Mouse (Mus musculus): Measurements from ENCODE around the gene Rtca. TPM values are rescaled to one million over a fixed set of nuclear protein-coding genes. Genes with fewer than 3 reads are reported as not detected.

Rtca gene
- polyA plus RNA-seq, 1 experiment from 2014 or later, result 118 TPM

DNA sequence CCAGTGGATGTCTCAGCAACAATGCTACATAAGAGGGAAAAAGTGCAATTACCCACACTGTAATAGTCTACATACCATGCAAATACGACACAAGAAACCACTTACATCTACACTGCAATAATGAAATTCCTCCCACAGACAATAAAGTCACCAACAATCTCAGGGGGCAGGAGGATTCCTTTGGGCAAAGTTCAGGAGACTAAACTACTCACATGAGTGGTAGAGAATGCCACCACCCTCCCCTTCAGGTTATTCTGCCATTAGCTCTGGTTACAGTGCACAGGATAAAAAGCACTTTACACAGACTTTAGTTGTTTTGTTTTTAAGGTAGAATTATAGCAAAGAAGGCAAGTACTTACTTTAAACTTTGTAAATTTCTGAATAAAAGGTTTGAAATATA lies 12.3 kb downstream of the Rtca start:
- Histone ChIP-seq H3K27ac (no peak overlapping the region), H3K27me3 (ENCODE audit: poor library complexity, severe bottlenecking) (no peaks in the 10 kb centered on the region), H3K9me3 (no peaks in the 10 kb centered on the region), H3K4me3 (no peak overlapping the region), H3K4me1 (no peaks in the 10 kb centered on the region), H3K36me3 (replicated peaks) (peaks cover 99% of the 10 kb centered on the region)
- no peak for DNase-seq (ENCODE audit: extremely low spot score, low spot score)
- 98% methylated on average over 1 of the region's 1 CpGs for WGBS

DNA sequence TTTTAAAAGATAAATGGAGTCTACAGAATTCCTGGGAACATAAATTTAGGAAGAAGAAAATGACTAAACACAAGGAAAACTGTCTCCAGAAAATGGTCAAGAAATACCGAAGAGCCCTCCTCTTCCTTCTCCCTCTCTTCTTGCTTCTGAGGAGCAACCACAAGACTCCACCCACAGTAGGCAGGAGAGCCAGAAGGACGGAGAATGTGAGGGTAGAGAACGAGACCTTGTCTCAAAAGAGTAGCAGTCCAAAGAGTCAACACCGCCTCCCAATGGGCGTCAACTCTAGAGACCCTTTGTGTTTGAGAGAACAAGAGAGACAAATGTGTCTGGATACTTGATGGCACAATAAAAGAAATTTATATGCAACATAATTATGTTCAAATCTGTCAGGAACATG lies 14.3 kb downstream of the Rtca start:
- no peak overlapping the region for H3K27ac ChIP-seq
- no peaks in the 10 kb centered on the region for H3K27me3 ChIP-seq (ENCODE audit: poor library complexity, severe bottlenecking)
- no peaks in the 10 kb centered on the region for H3K9me3 ChIP-seq
- 76% methylated on average over 5 of the region's 5 CpGs for WGBS
- H3K36me3 ChIP-seq (replicated peaks), result peaks cover 100% of the 10 kb centered on the region
- no peaks in the 10 kb centered on the region for H3K4me1 ChIP-seq
- no peak for DNase-seq (ENCODE audit: extremely low spot score, low spot score)
- H3K4me3 ChIP-seq, result no peak overlapping the region

DNA sequence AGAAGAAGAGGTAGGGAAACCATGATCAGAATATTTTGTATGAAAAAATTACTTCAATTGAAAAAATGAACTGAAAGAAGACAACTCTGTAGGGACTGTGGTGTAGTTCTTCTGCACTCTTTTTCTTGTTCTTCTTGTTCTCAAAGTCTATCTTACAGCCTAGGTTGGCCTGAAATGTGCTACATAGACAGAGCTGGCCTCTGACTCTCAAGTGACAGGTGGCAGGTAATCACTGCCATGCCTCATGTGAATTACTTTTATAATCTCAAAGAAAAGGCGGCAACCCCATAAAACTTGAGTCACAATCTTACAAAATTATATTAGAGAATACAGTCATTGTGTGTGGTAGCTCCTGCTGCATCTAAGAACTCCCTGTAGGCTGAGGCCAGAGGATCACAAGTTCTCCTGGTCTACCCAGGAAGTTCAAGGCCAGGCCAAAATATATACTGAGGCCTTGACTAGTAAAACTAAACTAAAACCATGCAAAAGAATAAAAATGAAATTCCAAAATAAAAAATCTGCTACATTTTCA lies 16.0 kb downstream of the Rtca start:
- Histone ChIP-seq H3K9me3 (no peaks in the 10 kb centered on the region), H3K4me3 (no peak overlapping the region), H3K27ac (no peak overlapping the region), H3K36me3 (replicated peaks) (peaks cover 99% of the 10 kb centered on the region), H3K27me3 (ENCODE audit: poor library complexity, severe bottlenecking) (no peaks in the 10 kb centered on the region), H3K4me1 (no peaks in the 10 kb centered on the region)
- DNase-seq (ENCODE audit: extremely low spot score, low spot score), result no peak
- WGBS, result 92% methylated on average over 1 of the region's 1 CpGs

DNA sequence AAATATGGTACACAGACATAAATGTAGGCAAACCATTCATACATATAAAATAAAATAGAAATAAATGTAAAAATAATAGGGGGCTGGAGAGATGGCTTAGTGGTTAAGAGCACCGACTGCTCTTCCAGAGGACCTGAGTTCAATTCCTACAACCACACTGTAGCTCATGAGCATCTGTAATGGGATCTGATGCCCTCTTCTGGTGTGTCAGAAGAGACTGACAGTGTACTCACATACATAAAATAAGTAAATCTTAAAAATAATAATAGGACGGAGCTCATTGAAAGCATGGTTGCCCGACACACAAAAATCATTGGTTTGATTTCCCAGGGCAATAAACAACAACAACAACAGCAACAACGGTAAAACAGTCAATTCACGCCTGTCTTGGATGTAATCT lies 17.1 kb downstream of the Rtca start:
- Histone ChIP-seq H3K27ac (no peak overlapping the region), H3K4me3 (no peak overlapping the region), H3K27me3 (ENCODE audit: poor library complexity, severe bottlenecking) (no peaks in the 10 kb centered on the region), H3K9me3 (no peaks in the 10 kb centered on the region), H3K36me3 (replicated peaks) (peaks cover 99% of the 10 kb centered on the region), H3K4me1 (no peaks in the 10 kb centered on the region)
- no peak for DNase-seq (ENCODE audit: extremely low spot score, low spot score)
- WGBS, result 89% methylated on average over 5 of the region's 5 CpGs

DNA sequence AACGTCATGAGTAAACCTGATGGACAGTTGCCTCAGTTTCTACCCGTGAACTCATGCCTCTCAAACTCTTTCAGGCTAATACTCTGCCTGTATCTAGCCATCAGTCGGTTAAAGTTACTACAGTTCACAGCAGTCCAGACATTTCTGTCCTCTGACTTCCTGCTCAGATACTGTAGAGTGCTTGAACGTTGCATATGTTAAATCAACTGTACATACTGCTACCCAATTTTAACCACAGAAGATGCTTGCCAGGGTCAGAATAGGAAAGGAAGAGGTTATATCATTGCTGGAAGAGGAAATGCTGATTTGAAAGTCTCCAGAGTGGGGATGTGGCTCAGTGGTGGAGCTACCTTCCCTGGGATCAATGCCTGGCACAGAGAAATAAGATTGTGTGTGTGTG lies 24.7 kb downstream of the Rtca start:
- Histone ChIP-seq H3K27ac (no peak overlapping the region), H3K27me3 (ENCODE audit: poor library complexity, severe bottlenecking) (no peaks in the 10 kb centered on the region), H3K9me3 (no peaks in the 10 kb centered on the region), H3K4me3 (no peak overlapping the region), H3K4me1 (peaks cover 20% of the 10 kb centered on the region), H3K36me3 (replicated peaks) (peaks cover 22% of the 10 kb centered on the region)
- no peak for DNase-seq (ENCODE audit: extremely low spot score, low spot score)
- WGBS, result 87% methylated on average over 4 of the region's 4 CpGs

DNA sequence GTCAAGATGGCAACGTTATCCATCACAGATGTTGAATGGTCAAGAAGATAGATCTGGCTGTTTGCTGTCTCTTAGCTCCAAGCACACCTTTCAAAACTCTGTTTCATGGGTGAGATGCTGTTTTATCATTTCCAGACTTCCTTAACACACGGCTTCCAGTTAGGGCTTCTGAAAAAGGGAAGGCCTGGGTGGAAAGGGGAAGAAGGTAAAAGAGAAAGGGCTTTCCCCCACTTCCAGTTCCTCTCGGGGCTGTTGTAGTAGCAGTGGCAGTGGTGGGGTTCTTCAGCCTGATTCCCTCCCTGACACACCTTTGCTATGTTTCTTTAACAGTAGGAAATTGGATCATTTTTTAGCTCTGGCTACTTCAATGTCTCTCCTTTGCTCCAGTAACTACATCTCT lies 25.3 kb downstream of the Rtca start:
- Histone ChIP-seq H3K36me3 (replicated peaks) (peaks cover 17% of the 10 kb centered on the region), H3K27ac (no peak overlapping the region)
- WGBS, result 81% methylated on average over 3 of the region's 3 CpGs

DNA sequence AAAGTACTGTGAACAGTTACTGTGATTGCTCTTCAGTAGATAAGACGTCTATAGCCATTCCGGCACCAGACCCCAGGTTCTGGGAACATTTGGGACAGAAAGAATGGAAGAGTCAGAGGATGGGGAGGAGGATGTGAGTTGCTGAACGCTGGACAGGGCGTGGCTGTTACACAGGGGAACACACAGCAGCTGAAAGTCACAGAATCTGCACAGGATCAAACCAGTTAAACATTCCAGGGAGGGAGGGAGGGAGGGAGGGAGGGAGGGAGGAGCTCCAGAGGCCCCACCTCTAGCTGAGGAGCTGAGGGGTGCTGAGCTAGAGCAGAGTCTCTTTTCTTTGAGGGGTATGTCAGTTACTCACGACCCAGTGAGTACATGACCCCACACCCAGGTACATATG lies 27.1 kb downstream of the Rtca start:
- Histone ChIP-seq H3K36me3 (replicated peaks) (no peaks in the 10 kb centered on the region), H3K4me3 (no peak overlapping the region), H3K27me3 (ENCODE audit: poor library complexity, severe bottlenecking) (no peaks in the 10 kb centered on the region), H3K27ac (peak overlapping the region; percentile 12; the same call in 1 of the 2 replicates), H3K4me1 (peaks cover 25% of the 10 kb centered on the region), H3K9me3 (no peaks in the 10 kb centered on the region)
- WGBS, result 66% methylated on average over 5 of the region's 5 CpGs
- no peak for DNase-seq (ENCODE audit: extremely low spot score, low spot score)

More for the DNA sequence above, 25.3 kb downstream of the Rtca start:
- no peaks in the 10 kb centered on the region for H3K27me3 ChIP-seq (ENCODE audit: poor library complexity, severe bottlenecking)
- peaks cover 20% of the 10 kb centered on the region for H3K4me1 ChIP-seq
- no peak overlapping the region for H3K4me3 ChIP-seq
- no peak for DNase-seq (ENCODE audit: extremely low spot score, low spot score)
- no peaks in the 10 kb centered on the region for H3K9me3 ChIP-seq

DNA sequence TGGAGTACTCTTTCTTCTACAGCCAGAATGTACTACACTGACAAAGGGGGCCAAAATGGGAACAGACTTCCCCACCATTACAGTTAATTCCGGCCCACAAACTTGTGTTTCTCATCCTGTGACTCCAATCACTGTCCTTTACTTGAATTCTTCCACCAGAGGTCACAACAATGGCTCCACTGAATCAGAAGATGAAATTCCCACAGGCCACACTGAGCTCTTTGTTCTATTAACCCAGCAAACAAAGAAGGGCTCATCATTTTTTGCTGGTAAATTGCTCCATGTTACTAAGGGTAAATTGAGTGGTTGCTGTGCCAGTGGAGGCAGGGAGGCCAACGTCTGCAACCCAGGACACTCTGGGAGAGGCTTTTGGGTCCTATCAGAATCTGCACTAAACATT lies 27.9 kb downstream of the Rtca start:
- Histone ChIP-seq H3K9me3 (no peaks in the 10 kb centered on the region), H3K4me1 (peaks cover 25% of the 10 kb centered on the region), H3K4me3 (no peak overlapping the region), H3K27ac (0 out of 2 replicates have a peak overlapping the region, but pooled peaks have one; percentile 40), H3K27me3 (ENCODE audit: poor library complexity, severe bottlenecking) (no peaks in the 10 kb centered on the region), H3K36me3 (replicated peaks) (no peaks in the 10 kb centered on the region)
- WGBS, result 34% methylated on average over 2 of the region's 2 CpGs
- no peak for DNase-seq (ENCODE audit: extremely low spot score, low spot score)

DNA sequence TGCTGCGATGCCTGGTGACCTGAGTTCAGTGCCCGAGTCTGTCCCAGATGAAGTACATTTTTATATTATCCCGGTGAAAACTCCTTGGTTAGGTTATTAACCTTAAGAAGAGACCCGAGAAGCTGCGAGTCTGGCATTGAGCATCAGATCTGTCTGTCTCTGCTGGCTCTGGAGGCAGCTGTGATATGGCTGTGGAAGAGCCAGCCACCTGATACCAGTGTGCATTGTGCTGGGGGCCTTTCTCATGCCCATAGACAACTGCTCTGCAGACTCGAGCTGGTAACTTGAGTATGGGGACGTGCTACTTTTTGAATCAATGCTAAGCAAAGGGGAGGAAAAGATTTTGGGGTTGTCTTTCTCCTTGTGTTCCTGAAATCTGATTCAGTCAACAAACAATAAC lies 30.7 kb downstream of the Rtca start:
- Histone ChIP-seq H3K9me3 (no peaks in the 10 kb centered on the region), H3K36me3 (replicated peaks) (no peaks in the 10 kb centered on the region), H3K27me3 (ENCODE audit: poor library complexity, severe bottlenecking) (no peaks in the 10 kb centered on the region), H3K27ac (no peak overlapping the region), H3K4me3 (no peak overlapping the region), H3K4me1 (peaks cover 25% of the 10 kb centered on the region)
- 83% methylated on average over 7 of the region's 7 CpGs for WGBS
- DNase-seq (ENCODE audit: extremely low spot score, low spot score), result no peak

DNA sequence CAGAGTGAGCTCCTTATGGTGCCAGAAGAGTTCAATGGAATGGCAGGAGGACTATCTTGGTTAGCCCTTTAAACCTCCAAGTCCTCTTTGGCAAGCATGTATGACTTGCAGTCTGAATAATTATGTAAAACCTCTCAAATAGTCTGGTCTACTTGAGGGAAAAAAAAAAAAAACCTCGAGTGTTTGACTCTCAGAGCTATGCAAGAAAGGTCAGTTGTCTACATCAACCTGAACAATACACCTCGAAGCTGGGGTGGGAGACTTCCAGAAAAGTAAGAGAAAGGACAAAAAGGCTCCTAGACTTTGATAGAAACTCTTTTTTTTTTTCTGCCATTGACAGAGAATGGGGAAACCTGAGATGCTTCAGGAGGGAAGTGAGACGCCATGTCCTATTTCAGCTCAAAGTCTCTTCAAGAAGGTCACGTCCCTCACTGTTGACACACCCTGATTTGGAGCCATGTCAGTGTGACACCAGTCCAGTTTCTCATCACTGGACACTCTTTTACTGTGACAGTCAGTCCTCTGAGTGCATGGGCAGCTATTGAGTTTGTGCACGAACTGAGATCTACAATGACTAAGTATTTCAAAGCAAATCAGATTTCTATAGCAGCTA lies 31.2 kb downstream of the Rtca start:
- H3K9me3 ChIP-seq, result no peaks in the 10 kb centered on the region
- WGBS, result 79% methylated on average over 5 of the region's 5 CpGs
- no peaks in the 10 kb centered on the region for H3K36me3 ChIP-seq (replicated peaks)
- no peaks in the 10 kb centered on the region for H3K27me3 ChIP-seq (ENCODE audit: poor library complexity, severe bottlenecking)
- DNase-seq (ENCODE audit: extremely low spot score, low spot score), result no peak
- H3K4me3 ChIP-seq, result no peak overlapping the region
- peaks cover 25% of the 10 kb centered on the region for H3K4me1 ChIP-seq
- no peak overlapping the region for H3K27ac ChIP-seq

DNA sequence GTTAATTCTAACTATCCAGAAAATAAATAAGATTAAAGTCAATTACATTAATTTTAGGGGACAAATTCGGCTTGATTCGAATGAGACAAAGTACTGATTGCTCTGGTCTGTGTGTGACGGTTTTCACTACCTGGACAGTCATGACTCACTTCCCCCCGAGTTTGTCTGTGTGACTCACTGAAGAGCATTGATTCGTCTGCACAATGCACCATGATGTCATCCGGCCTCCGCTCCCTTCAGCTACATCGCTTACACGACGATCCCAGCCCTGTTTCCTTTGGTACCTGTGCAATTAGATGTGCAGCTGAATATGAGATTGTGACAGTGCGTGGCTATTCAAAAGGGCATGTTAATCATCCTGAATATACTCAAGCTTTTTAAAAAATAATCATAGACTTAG lies 33.4 kb downstream of the Rtca start:
- Histone ChIP-seq H3K4me3 (no peak overlapping the region), H3K9me3 (no peaks in the 10 kb centered on the region), H3K4me1 (peaks cover 10% of the 10 kb centered on the region; the same call in 1 of the 2 replicates), H3K36me3 (replicated peaks) (no peaks in the 10 kb centered on the region), H3K27me3 (ENCODE audit: poor library complexity, severe bottlenecking) (no peaks in the 10 kb centered on the region), H3K27ac (no peak overlapping the region)
- no peak for DNase-seq (ENCODE audit: extremely low spot score, low spot score)
- 82% methylated on average over 11 of the region's 11 CpGs for WGBS

DNA sequence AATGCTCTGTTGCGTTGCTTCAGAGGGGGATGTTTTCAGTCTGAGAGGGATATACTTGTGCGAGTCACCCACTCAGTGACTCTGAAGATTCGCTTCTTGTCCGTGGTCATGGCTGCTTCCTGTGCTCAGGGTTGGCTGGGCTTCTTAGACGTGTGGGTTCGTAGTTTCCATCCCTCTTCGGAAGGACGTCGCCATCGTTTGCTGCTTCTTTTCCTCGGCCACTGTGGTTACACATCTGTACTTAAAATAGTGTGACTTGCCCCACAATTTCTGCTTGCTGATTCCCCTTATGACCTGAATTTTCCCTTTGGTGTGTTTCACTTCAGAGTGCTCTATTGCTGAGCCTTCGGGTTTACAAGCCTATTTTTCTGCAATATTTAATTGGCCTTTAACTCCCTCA lies 42.3 kb downstream of the Rtca start:
- H3K9me3 ChIP-seq, result no peaks in the 10 kb centered on the region
- H3K36me3 ChIP-seq (replicated peaks), result no peaks in the 10 kb centered on the region
- no peak overlapping the region for H3K27ac ChIP-seq
- H3K4me1 ChIP-seq, result peaks cover 3% of the 10 kb centered on the region; the same call in 1 of the 2 replicates
- no peak overlapping the region for H3K4me3 ChIP-seq
- no peaks in the 10 kb centered on the region for H3K27me3 ChIP-seq (ENCODE audit: poor library complexity, severe bottlenecking)
- 92% methylated on average over 12 of the region's 12 CpGs for WGBS
- no peak for DNase-seq (ENCODE audit: extremely low spot score, low spot score)

DNA sequence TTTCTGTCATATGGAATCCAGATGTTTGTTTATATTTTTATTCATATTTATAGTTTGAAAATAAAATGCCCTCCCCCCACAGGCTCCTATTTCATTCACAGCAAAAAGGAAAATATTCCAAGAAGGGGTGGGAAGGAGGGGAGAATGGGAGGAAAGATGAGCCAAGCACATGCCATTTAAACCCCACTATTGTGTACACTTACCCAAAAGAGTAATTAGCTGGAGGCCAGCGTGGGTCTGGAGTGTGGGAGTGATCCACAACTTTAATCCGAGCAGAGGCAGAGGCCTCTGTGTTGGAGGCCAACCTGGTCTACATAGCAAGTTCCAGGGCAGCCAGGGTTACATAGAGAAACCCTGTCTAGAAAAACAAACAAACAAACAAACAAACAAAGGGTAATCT lies 43.7 kb downstream of the Rtca start:
- Histone ChIP-seq H3K4me1 (peaks cover 3% of the 10 kb centered on the region; the same call in 1 of the 2 replicates), H3K27ac (no peak overlapping the region), H3K27me3 (ENCODE audit: poor library complexity, severe bottlenecking) (no peaks in the 10 kb centered on the region), H3K36me3 (replicated peaks) (no peaks in the 10 kb centered on the region), H3K9me3 (no peaks in the 10 kb centered on the region), H3K4me3 (no peak overlapping the region)
- whole genome bisulfite sequencing, result 52% methylated on average over 2 of the region's 2 CpGs
- no peak for DNase-seq (ENCODE audit: extremely low spot score, low spot score)

Data from forebrain, embryonic 10.5 days (tissue).